Mouse (Mus musculus) monocyte, adult 2 months (primary cell): ENCODE data around the gene Olfr543.

ENCODE experiments used
- DNase-seq, 2 experiments: peaks; one replicate each; pipeline ENCODE4 v3.0.0; 2022; ENCODE audit warnings: low spot score in 2 of 2, low read depth in 1 of 2

Olfr543 gene

GRCm38 (mm10) chr7:102477377-102477776, 4.1 kb downstream of the Olfr543 start:
- DNase-seq = no peak

DNA sequence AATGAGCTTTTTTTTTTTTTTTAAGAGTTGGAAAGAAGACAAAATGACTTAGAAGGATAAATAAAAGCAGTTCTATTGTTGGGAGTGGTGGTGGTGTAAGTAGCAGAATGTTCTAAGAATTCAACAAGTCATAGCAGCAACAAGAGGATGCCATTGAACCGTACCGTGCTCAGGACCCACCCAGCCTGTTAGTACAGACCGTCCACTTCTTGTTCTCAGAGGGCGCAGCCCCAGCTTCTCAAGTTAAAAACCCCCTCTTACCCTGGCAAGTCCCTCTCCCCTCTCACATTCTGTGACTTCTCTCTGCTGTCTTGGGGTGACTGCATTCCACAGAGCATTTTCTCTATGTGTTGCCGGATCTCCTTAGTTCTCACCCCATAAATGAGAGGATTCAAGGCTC, 4.9 kb downstream of the Olfr543 start:
- no peak for DNase-seq

- no peak for DNase-seq
These were observed 8.8 kb downstream of the Olfr543 start for GRCm38 (mm10) chr7:102472675-102473074.

DNA sequence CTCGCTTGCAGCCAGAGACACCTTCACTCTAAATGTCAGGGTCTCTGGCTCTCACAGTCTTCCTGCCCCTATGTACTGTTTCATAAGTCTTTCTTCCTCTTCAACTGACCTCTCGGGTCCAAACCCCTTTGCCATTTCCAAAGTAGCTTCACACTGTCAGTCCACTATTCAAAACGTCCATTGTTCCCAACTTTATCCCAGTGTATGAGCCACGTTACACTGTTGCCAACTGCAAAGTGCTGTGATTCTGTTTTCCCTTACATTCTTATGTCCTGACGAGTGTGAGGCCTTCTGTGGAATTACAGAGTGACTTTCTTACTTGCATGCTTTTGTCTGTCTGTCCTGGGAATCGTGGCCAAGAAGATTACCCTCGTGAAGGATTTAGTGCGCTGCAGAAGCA, 13.9 kb downstream of the Olfr543 start:
- no peak for DNase-seq

GRCm38 (mm10) chr7:102458618-102459380, 22.7 kb downstream of the Olfr543 start:
- no peak for DNase-seq

DNA sequence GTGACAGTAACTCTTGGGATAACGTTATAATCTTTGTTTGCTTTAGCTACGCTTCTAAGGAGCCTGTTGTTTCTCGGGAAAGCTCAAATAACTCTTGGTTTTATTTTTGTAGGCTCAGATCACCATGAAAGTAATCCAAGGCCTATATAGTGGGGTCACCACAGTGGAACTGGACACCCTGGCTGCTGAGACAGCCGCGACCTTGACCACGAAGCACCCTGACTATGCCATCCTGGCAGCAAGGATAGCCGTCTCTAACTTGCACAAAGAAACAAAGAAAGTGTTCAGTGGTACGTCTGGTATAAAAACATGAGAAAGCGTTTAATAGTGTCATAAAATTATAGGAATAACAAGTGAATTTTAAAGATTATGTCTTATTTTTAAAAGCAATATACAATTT, 35.0 kb downstream of the Olfr543 start:
- DNase-seq = no peak

DNA sequence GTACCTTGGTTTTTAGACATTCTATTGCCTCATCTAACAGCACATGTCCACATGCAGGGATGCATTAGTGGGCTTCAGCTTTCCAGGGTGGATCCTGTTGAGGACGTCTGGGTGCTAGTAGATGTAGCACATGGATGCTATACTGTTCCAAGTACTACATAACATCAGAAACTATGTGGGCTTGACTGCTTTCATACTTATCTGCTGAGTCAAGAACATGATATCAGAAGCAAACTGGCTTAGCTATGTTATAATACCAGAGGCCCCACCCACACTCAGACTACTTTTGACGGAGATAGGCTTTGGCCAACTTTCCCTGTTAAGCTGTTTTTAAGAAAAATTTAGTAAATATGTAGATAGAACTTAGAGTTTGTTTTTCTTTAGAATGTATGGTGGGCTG, 37.2 kb downstream of the Olfr543 start:
- no peak for DNase-seq

DNA sequence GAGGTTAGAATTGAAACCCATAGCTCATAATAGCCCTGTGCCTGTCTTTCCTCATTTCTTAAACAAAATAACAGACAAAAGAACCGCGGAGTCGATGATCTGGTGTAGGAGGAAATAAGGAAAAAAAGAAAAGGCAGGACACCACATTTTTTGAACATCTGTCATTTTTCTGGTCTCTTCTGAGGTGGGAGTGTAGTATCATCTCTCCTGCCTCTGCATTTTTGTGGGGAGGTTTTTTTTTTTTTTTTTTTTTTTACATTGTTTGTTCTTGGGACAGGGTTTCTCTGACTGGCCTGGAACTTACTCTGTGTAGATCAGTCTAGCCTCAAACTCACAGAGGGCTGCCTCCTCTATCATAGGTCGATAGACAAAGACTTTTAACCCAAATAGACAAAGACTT, 39.0 kb downstream of the Olfr543 start:
- DNase-seq = no peak

GRCm38 (mm10) chr7:102441657-102442391, 39.7 kb downstream of the Olfr543 start, which contains the start of gene Rrm1:
Gene Rrm1 (plus strand): TSS chr7:102441695.
- peak; percentile 87 to 92 for DNase-seq

- no peak for DNase-seq
These were observed 40.4 kb downstream of the Olfr543 start for GRCm38 (mm10) chr7:102440822-102441656.

DNA sequence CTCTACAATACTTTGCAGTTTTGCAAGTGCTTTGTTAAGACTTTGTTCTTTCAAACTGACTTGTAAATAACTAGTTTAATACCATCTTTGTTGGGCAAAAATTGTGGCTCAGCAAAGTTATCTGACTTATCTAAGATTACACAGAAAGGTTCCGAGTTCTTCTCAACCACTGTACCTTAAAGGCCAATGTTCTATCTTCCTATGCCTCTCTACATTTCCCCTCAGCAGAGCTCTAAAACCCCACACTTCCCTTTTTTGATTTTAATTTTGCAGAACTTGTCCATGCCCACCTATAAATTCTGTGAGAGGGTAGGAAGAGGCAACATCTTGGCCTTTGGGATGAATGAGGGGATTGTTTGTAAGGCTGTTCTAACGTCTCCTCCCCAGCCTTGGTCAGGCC, 47.1 kb downstream of the Olfr543 start:
- no peak for DNase-seq
